Mouse (Mus musculus) spleen, adult 2 months (tissue): ENCODE data around the gene Axin1. TPM values are rescaled to one million over a fixed set of nuclear protein-coding genes. Genes with fewer than 3 reads are reported as not detected.
A peak's percentile ranks its signal among the peaks of the same experiment; 100 is the strongest.

Source experiments
- DNase-seq, 2 experiments: peaks; one replicate each; pipeline versions ENCODE4 v3.0.0 to v3.0.0-alpha.2; 2012 to 2021; ENCODE audit warnings: low spot score in 2 of 2, low read depth in 1 of 2
- H3K27ac ChIP-seq: fragments of 200-500 bp; 2 replicates; pipeline ENCODE4 v1.5.1; 2012; ENCODE audit warnings: low read length, inconsistent platforms; ENCODE audit not compliant: insufficient read depth
- H3K27me3 ChIP-seq: fragments of 200-500 bp; 2 replicates; pipeline ENCODE4 v1.6.1; 2012; ENCODE audit warnings: mild to moderate bottlenecking, moderate library complexity, low read length, inconsistent platforms; ENCODE audit not compliant: control insufficient read depth, insufficient read depth
- H3K36me3 ChIP-seq: fragments of 200-500 bp; 2 replicates; pipeline ENCODE4 v1.6.1; 2012; ENCODE audit warnings: mild to moderate bottlenecking, low read length, inconsistent platforms; ENCODE audit not compliant: control insufficient read depth, insufficient read depth
- H3K4me1 ChIP-seq: fragments of 200-500 bp; 2 replicates; pipeline ENCODE4 v1.6.1; 2011; ENCODE audit warnings: inconsistent platforms; ENCODE audit not compliant: control insufficient read depth, insufficient read depth, insufficient read length
- H3K4me3 ChIP-seq: fragments of 200-500 bp; 2 replicates; pipeline ENCODE4 v1.5.1; 2011; ENCODE audit warnings: mild to moderate bottlenecking, inconsistent platforms; ENCODE audit not compliant: insufficient read depth, insufficient read length; ENCODE audit errors: extremely low read depth
- CTCF ChIP-seq: fragments of 200-500 bp; IDR thresholded peaks from 2 replicates; pipeline ENCODE4 v1.5.1; 2011; ENCODE audit warnings: mild to moderate bottlenecking, inconsistent platforms; ENCODE audit not compliant: insufficient read depth, insufficient read length, insufficient replicate concordance; ENCODE audit errors: extremely low read depth
- POLR2A ChIP-seq: fragments of 200-500 bp; IDR thresholded peaks from 2 replicates; pipeline ENCODE4 v1.6.1; 2011; ENCODE audit warnings: low read depth, low read length, inconsistent platforms
- WGBS: fragments of 180-500 bp; shearing (Covaris S2); methylation state at CpG from one replicate; pipeline ENCODE4 v1.1.7; 2018; 5-methylcytosine and 5-hydroxymethylcytosine counted together
- polyA plus RNA-seq: library from polyadenylated mRNA; depleted of rRNA; stranded (reverse); fragments of >200 nt; gene quantifications from 2 replicates; pipeline ENCODE4 v1.2.3, GENCODE M21; 2012

The Axin1 gene
- polyA plus RNA-seq, 1 experiment: 18.6 TPM

DNA sequence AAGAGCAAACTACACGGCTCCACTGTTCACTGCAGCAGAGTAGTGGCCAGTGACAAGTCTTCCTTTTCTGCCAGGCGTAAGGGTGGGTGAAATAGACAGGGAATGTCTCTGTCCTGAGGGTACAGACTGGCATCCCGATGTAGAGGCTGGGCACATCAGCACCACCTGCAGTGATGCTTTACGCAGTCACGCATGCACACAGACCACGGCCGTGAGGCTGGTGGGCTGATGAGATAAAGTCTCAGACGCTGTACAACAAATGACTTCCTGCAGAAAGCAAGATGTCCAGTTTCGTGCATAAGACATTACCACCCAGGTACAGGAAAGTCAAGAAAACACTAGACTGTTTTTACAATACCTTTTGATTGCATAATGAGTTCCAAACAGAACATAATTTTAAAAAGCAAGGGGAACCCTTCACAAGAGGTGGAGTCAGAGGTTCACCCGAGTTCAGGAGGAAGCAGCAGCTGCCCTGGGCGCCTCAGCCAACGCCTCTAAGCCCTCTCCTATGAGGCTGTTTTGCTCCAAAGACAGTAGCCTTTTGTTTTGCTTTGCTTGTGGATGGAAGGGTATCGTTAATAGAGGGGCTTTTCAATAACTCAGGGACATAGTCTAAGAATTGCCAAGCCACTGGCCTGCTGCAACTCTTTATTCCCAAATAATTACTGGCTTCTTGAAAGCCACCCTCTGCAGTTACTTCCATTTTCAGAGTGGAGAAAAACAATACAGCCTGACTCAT lies 96.8 kb downstream of the Axin1 start:
- WGBS: 26% methylated on average over 13 of the region's 13 CpGs
- no peaks in the 10 kb centered on the region for H3K27me3 ChIP-seq
- peak overlapping the region; percentile 61 for H3K27ac ChIP-seq
- H3K4me3 ChIP-seq: no peak overlapping the region
- DNase-seq: no peak
- H3K4me1 ChIP-seq: peaks cover 6% of the 10 kb centered on the region; the same call in 1 of the 2 replicates
- no peak for TF ChIP-seq CTCF
- TF ChIP-seq POLR2A: no peak
- no peaks in the 10 kb centered on the region for H3K36me3 ChIP-seq

- Histone ChIP-seq H3K4me3 (no peak overlapping the region), H3K27me3 (no peaks in the 10 kb centered on the region), H3K36me3 (no peaks in the 10 kb centered on the region), H3K4me1 (no peaks in the 10 kb centered on the region; the same call in 1 of the 2 replicates), H3K27ac (no peak overlapping the region)
- DNase-seq: no peak
- WGBS: 49% methylated on average over 10 of the region's 10 CpGs
- TF ChIP-seq POLR2A (no peak), CTCF (no peak)
Measured at GRCm38 (mm10) chr17:26237667-26238066, 99.2 kb downstream of the Axin1 start.

DNA sequence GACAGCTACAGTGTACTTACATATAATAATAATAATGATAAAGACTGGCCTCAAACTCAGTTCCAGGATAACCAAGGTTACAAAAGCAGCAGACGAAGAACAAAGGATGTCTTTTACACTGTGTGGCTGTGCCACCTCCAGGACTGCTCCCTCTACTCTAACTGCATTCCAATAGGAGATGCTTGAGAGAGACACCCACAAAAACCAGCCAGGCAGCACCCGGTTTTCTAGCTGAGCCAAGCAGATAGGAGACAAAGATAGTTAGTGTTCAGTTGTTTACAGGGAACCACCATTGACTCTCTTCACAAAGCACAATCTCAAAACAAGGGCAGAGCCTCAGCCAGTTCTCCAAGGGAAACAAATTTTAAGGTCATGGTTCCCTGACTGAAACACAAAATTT lies 101.1 kb downstream of the Axin1 start:
- no peaks in the 10 kb centered on the region for H3K27me3 ChIP-seq
- DNase-seq: no peak
- no peak overlapping the region for H3K4me3 ChIP-seq
- TF ChIP-seq POLR2A (no peak), CTCF (no peak)
- no peak overlapping the region for H3K27ac ChIP-seq
- peaks cover 5% of the 10 kb centered on the region; the same call in 1 of the 2 replicates for H3K4me1 ChIP-seq
- WGBS: 70% methylated on average over 2 of the region's 2 CpGs
- H3K36me3 ChIP-seq: no peaks in the 10 kb centered on the region

GRCm38 (mm10) chr17:26240120-26240790 lies 101.8 kb downstream of the Axin1 start:
- no peaks in the 10 kb centered on the region for H3K36me3 ChIP-seq
- H3K4me1 ChIP-seq: peaks cover 5% of the 10 kb centered on the region; the same call in 1 of the 2 replicates
- TF ChIP-seq CTCF (no peak), POLR2A (no peak)
- no peak overlapping the region for H3K27ac ChIP-seq
- H3K27me3 ChIP-seq: no peaks in the 10 kb centered on the region
- DNase-seq: no peak
- WGBS: 77% methylated on average over 6 of the region's 6 CpGs
- H3K4me3 ChIP-seq: no peak overlapping the region

DNA sequence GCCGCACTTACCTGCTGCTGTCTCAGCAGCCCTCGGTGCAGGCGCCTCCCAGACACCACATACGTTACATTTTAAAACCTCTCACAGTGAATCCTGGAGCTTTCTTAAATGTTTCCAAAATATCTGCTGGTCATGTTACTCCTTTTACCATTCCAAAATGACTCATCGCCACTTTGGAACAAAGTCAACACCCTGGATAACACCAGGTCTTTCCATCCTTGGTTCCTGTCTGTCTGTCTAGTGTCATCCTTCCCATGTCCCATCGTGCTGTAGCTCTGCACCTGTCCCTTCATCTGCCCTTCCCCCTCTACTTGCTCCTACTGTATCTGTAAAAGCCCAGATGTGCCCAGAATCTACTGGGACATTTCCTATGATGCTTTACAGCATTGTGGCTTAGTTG lies 102.5 kb downstream of the Axin1 start:
- Histone ChIP-seq H3K4me1 (peaks cover 5% of the 10 kb centered on the region; the same call in 1 of the 2 replicates), H3K27ac (no peak overlapping the region), H3K36me3 (no peaks in the 10 kb centered on the region), H3K27me3 (no peaks in the 10 kb centered on the region), H3K4me3 (no peak overlapping the region)
- TF ChIP-seq CTCF (no peak), POLR2A (no peak)
- 87% methylated on average over 6 of the region's 6 CpGs for WGBS
- no peak for DNase-seq

DNA sequence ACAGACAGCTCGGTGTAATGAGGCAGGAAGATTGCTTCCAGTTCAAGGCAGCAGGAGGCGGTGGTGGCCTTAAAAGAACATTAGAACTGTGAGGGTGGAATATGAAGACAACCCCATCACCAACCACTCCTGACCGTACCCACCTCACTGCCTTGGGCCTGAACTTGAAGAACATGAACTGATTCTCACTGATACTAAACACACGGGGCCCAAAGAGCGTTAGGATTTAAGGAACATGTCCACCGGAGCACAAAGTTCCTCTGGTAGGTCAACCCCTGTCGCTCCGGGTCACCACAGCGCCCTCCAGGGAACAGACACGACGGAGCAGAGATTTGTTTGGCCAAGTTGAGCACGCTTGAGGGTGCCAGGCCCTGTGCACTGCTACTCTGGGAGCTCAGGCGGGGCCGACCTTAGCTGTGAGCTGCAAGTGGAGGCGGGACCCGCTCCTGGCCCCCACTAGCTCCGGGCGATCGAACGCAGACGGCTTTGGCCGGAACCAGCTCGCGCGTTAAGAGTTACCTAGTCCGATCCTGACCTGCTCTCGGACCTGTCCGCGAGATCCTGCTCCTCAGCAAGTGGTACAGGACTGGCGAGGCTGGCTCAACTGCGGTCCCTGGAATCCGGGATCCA lies 105.1 kb downstream of the Axin1 start:
- H3K27ac ChIP-seq: peak overlapping the region; percentile 51

More for the DNA sequence above, 105.1 kb downstream of the Axin1 start:
- DNase-seq: peak; percentile 51 to 60
- no peaks in the 10 kb centered on the region for H3K36me3 ChIP-seq
- H3K4me3 ChIP-seq: peak overlapping the region; percentile 68
- H3K4me1 ChIP-seq: peaks cover 5% of the 10 kb centered on the region; the same call in 1 of the 2 replicates
- no peaks in the 10 kb centered on the region for H3K27me3 ChIP-seq
- under 1% methylated on average over 32 of the region's 32 CpGs for WGBS
- no peak for TF ChIP-seq POLR2A
- 0 out of 2 replicates have a peak, but pooled peaks have one; percentile 21 for TF ChIP-seq CTCF
